Mouse (Mus musculus): ENCODE data around the gene Epha1. TPM values are rescaled to one million over a fixed set of nuclear protein-coding genes. Genes with fewer than 3 reads are reported as not detected.

The Epha1 gene
- polyA plus RNA-seq, 1 experiment from 2014 or later: 0.43 TPM

DNA sequence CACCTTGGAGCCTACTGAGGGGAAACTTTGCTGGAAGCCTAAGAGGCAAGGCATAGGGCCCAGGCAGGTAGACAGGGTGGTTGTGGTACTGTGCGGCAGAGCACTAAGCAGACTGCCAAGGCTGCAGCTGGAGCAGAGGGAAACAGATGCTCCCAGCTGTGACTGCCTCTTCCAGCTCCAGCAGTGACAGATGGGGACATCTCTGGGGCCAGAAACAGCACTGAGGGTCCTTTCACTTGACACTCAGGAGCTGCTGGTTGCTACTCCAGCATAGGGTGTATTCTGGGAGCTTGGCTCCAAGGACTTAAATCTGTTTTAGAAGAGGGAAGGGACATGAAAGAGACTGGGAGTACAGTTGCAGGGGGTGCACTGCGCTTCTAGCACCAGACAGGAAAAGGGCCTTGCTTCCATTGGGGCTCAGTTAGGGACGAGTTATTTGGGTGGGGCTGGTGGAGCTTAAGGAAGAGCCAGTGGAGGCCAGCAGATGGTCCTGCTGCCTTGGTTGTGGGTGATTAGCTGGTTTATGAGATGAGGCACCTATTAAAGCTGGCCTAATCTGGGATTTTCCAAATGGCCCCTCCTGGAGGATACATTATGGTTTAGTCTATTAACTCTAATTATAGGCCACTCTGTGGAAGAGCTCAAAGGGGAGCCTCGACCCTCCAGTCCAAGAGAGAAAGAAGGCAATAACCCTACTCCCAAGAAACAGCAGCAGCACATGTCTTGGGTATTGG is 2.3 kb downstream of the Epha1 start:
- ATAC-seq (ENCODE audit: low FRiP score) (no peak), DNase-seq (ENCODE audit: low spot score) (no peak)
- H3K4me1 ChIP-seq (replicated peaks; ENCODE audit: control insufficient read depth, insufficient read depth, low read length): peaks cover 4% of the 10 kb centered on the region; the same call in 1 of the 2 replicates
- no peak overlapping the region for H3K4me3 ChIP-seq (ENCODE audit: low read depth, low read length)
- no peaks in the 10 kb centered on the region for H3K9me3 ChIP-seq (ENCODE audit: control insufficient read depth, low read length)
- H3K4me2 ChIP-seq (replicated peaks; ENCODE audit: low read depth, low read length): no peak overlapping the region
- WGBS: 64% methylated on average over 4 of the region's 4 CpGs
- no peak overlapping the region for H3K9ac ChIP-seq (ENCODE audit: low read depth, low read length)
- H3K27me3 ChIP-seq (ENCODE audit: control insufficient read depth, insufficient read depth, low read length): no peaks in the 10 kb centered on the region; the same call in none of the 2 replicates
- H3K36me3 ChIP-seq (ENCODE audit: control insufficient read depth, insufficient read depth, low read length): no peaks in the 10 kb centered on the region
- no peak overlapping the region for H3K27ac ChIP-seq (ENCODE audit: low read depth, low read length)

DNA sequence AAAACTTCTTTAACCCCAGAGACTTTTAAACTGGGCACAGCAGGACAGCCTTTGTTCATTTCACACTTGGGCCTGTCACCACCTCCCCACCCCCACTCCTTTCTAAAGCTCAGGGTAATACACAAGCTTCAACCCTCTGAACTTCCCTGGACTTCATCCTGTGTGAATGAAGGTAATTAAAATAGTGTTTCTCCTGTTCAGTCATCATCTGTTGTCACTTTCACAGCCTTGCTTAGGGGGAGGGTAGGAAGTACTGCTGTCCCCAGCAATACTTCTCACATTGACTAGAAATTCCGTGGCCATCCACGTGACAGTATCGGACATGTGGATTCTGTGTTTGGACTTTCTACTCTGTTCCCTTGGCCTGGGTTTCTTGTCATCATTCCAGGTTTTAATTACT is 3.2 kb downstream of the Epha1 start:
- no peaks in the 10 kb centered on the region; the same call in none of the 2 replicates for H3K27me3 ChIP-seq (ENCODE audit: control insufficient read depth, insufficient read depth, low read length)
- no peak overlapping the region for H3K4me2 ChIP-seq (replicated peaks; ENCODE audit: low read depth, low read length)
- DNase-seq (ENCODE audit: low spot score): no peak
- ATAC-seq (ENCODE audit: low FRiP score): no peak
- no peak overlapping the region for H3K9ac ChIP-seq (ENCODE audit: low read depth, low read length)
- no peaks in the 10 kb centered on the region for H3K9me3 ChIP-seq (ENCODE audit: control insufficient read depth, low read length)
- H3K27ac ChIP-seq (ENCODE audit: low read depth, low read length): no peak overlapping the region
- no peaks in the 10 kb centered on the region for H3K36me3 ChIP-seq (ENCODE audit: control insufficient read depth, insufficient read depth, low read length)
- WGBS: 11% methylated on average over 3 of the region's 3 CpGs
- no peak overlapping the region for H3K4me3 ChIP-seq (ENCODE audit: low read depth, low read length)
- peaks cover 4% of the 10 kb centered on the region; the same call in 1 of the 2 replicates for H3K4me1 ChIP-seq (replicated peaks; ENCODE audit: control insufficient read depth, insufficient read depth, low read length)

DNA sequence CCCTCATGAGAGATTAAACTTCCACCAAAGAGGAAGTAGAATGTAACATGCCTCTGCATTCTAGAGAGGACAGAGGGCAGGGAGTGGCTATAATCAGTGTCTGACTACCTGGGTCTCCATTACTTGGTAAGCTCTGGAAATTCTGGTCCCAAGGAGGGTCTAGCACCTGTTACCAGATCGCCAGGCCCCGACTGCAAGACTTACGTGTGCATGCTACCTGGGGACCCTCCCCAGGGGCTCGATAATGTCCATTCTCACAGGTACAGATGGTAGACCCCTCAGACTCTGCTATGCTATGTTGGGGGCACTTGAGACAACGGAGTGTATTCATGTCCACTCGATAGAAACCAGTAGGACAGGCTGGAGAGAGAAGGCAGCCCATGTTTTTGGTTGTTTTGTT is 7.9 kb downstream of the Epha1 start:
- Histone ChIP-seq H3K4me3 (ENCODE audit: low read depth, low read length) (no peak overlapping the region), H3K9ac (ENCODE audit: low read depth, low read length) (no peak overlapping the region), H3K9me3 (ENCODE audit: control insufficient read depth, low read length) (no peaks in the 10 kb centered on the region), H3K4me2 (replicated peaks; ENCODE audit: low read depth, low read length) (no peak overlapping the region), H3K4me1 (replicated peaks; ENCODE audit: control insufficient read depth, insufficient read depth, low read length) (no peaks in the 10 kb centered on the region), H3K27ac (ENCODE audit: low read depth, low read length) (no peak overlapping the region), H3K36me3 (ENCODE audit: control insufficient read depth, insufficient read depth, low read length) (no peaks in the 10 kb centered on the region), H3K27me3 (ENCODE audit: control insufficient read depth, insufficient read depth, low read length) (no peaks in the 10 kb centered on the region)
- 91% methylated on average over 6 of the region's 6 CpGs for WGBS
- DNase-seq (ENCODE audit: low spot score): no peak
- ATAC-seq (ENCODE audit: low FRiP score): no peak

DNA sequence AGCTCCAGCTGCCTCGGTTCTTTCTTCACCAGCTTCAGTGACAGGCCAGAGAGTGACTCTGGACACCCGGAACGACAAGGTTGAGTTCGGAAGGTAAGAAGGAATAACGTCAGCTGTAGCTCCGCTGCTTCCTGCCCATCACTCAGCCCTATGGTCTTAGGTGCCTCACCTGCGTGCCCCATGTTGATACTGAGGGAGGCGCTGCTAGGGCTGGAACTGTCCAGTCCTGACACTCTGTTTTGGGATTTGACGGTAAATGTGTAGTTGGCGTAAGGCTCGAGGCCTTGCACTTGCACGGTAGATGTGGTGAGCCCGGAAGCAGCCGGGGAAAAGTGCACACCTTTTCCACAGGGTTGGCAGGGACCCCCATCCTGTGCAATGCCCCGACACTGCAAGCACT is 8.5 kb downstream of the Epha1 start:
- WGBS: 90% methylated on average over 15 of the region's 15 CpGs
- H3K9ac ChIP-seq (ENCODE audit: low read depth, low read length): no peak overlapping the region
- H3K4me3 ChIP-seq (ENCODE audit: low read depth, low read length): no peak overlapping the region
- H3K27ac ChIP-seq (ENCODE audit: low read depth, low read length): no peak overlapping the region
- ATAC-seq (ENCODE audit: low FRiP score) (no peak), DNase-seq (ENCODE audit: low spot score) (no peak)
- no peaks in the 10 kb centered on the region for H3K36me3 ChIP-seq (ENCODE audit: control insufficient read depth, insufficient read depth, low read length)
- H3K4me1 ChIP-seq (replicated peaks; ENCODE audit: control insufficient read depth, insufficient read depth, low read length): no peaks in the 10 kb centered on the region
- H3K4me2 ChIP-seq (replicated peaks; ENCODE audit: low read depth, low read length): no peak overlapping the region
- H3K27me3 ChIP-seq (ENCODE audit: control insufficient read depth, insufficient read depth, low read length): no peaks in the 10 kb centered on the region
- H3K9me3 ChIP-seq (ENCODE audit: control insufficient read depth, low read length): no peaks in the 10 kb centered on the region

DNA sequence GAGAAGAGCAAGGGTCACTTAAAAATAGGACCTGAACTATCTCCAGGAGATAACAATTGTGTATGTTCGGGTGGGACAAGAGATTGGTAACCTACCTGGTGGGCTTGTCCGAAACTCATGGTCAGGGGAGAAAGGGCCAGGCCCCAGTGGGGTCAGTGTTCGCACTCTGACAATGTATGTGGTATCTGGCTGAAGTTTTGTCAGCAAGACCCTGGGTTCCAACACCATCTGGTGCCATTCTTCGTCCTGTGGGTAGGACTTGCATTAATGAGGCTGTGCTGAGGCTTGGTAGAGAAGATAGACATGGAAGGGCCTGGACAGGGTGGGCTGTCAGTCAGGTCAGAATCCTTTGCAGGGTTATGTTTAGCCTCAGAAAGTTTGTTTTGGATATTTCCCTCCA is 9.0 kb downstream of the Epha1 start:
- Histone ChIP-seq H3K36me3 (ENCODE audit: control insufficient read depth, insufficient read depth, low read length) (no peaks in the 10 kb centered on the region), H3K4me2 (replicated peaks; ENCODE audit: low read depth, low read length) (no peak overlapping the region), H3K27me3 (ENCODE audit: control insufficient read depth, insufficient read depth, low read length) (no peaks in the 10 kb centered on the region), H3K4me1 (replicated peaks; ENCODE audit: control insufficient read depth, insufficient read depth, low read length) (no peaks in the 10 kb centered on the region), H3K4me3 (ENCODE audit: low read depth, low read length) (no peak overlapping the region), H3K9me3 (ENCODE audit: control insufficient read depth, low read length) (no peaks in the 10 kb centered on the region), H3K27ac (ENCODE audit: low read depth, low read length) (no peak overlapping the region), H3K9ac (ENCODE audit: low read depth, low read length) (no peak overlapping the region)
- DNase-seq (ENCODE audit: low spot score): no peak
- no peak for ATAC-seq (ENCODE audit: low FRiP score)
- WGBS: 77% methylated on average over 4 of the region's 4 CpGs

DNA sequence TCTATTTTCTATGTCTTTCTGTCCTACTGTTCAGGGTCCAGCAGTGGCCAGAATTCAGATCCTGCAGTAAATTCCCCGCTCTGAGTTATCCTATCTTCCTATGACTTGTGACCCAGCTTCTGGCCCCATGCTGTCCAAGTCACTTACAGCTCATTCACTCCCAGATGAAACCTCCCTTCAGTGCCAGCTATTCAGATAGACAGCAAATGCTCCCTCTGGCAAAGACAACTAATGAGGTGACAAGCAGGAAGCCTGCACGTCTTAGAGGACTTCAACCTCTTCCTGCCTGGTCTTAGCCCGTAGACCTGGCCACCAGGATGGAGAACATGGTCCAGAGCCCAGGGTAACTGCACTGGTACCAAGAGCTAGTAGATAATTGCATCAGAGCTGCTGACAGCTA is 10.1 kb downstream of the Epha1 start:
- H3K36me3 ChIP-seq (ENCODE audit: control insufficient read depth, insufficient read depth, low read length): 0 out of 2 replicates have a peak, but pooled peaks cover 1% of the 10 kb centered on the region
- H3K4me3 ChIP-seq (ENCODE audit: low read depth, low read length): no peak overlapping the region
- DNase-seq (ENCODE audit: low spot score): no peak
- ATAC-seq (ENCODE audit: low FRiP score): no peak
- H3K9me3 ChIP-seq (ENCODE audit: control insufficient read depth, low read length): no peaks in the 10 kb centered on the region
- no peak overlapping the region for H3K4me2 ChIP-seq (replicated peaks; ENCODE audit: low read depth, low read length)
- H3K27me3 ChIP-seq (ENCODE audit: control insufficient read depth, insufficient read depth, low read length): no peaks in the 10 kb centered on the region
- H3K4me1 ChIP-seq (replicated peaks; ENCODE audit: control insufficient read depth, insufficient read depth, low read length): no peaks in the 10 kb centered on the region
- H3K27ac ChIP-seq (ENCODE audit: low read depth, low read length): no peak overlapping the region
- H3K9ac ChIP-seq (ENCODE audit: low read depth, low read length): no peak overlapping the region
- WGBS: 67% methylated on average over 3 of the region's 3 CpGs

DNA sequence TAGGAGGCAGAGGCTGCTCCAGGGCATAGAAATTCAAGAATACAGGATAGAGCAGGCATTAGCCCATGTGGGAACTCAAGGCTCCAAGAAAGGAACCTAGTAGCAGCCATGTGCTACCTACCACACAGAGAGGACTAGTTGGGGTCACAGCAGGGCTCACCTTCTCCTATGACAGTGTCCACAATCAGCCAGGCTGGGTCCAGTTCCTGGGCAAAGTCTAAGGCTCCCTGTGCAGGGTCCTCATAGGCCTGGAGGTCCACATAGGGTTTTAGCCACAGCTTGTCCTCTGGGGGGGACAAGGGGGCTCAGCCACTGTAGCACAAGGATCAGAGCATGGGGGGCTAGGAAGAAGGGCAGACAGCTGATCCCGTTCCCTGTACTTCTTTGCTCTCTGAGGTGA is 10.6 kb downstream of the Epha1 start:
- Histone ChIP-seq H3K4me1 (replicated peaks; ENCODE audit: control insufficient read depth, insufficient read depth, low read length) (no peaks in the 10 kb centered on the region), H3K36me3 (ENCODE audit: control insufficient read depth, insufficient read depth, low read length) (0 out of 2 replicates have a peak, but pooled peaks cover 5% of the 10 kb centered on the region), H3K27ac (ENCODE audit: low read depth, low read length) (no peak overlapping the region), H3K4me2 (replicated peaks; ENCODE audit: low read depth, low read length) (no peak overlapping the region), H3K4me3 (ENCODE audit: low read depth, low read length) (no peak overlapping the region), H3K27me3 (ENCODE audit: control insufficient read depth, insufficient read depth, low read length) (no peaks in the 10 kb centered on the region), H3K9me3 (ENCODE audit: control insufficient read depth, low read length) (no peaks in the 10 kb centered on the region), H3K9ac (ENCODE audit: low read depth, low read length) (no peak overlapping the region)
- 100% methylated on average over 1 of the region's 1 CpGs for WGBS
- DNase-seq (ENCODE audit: low spot score) (no peak), ATAC-seq (ENCODE audit: low FRiP score) (no peak)

DNA sequence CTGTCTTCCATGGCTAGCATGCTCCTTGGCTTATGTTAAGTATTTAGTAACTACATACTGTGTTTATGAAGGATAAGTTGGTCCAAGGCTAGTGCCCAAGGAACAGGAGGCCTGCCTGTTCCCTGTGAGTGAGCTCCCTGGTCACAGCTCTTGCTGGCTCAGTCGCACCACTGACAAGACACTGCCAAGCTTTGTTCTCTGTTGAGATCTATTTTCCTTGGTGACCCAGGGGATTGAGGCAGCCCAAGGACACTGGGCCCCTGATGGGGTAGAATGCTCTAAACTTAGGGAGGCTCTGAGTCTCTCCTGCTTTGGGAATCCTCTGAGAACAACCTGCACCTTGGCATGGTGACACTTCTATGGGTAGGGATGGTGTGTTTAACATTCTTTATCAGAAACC is 11.0 kb downstream of the Epha1 start:
- H3K4me3 ChIP-seq (ENCODE audit: low read depth, low read length): no peak overlapping the region
- no peaks in the 10 kb centered on the region for H3K27me3 ChIP-seq (ENCODE audit: control insufficient read depth, insufficient read depth, low read length)
- H3K4me2 ChIP-seq (replicated peaks; ENCODE audit: low read depth, low read length): no peak overlapping the region
- no peaks in the 10 kb centered on the region for H3K9me3 ChIP-seq (ENCODE audit: control insufficient read depth, low read length)
- no peak for ATAC-seq (ENCODE audit: low FRiP score)
- no peak overlapping the region for H3K9ac ChIP-seq (ENCODE audit: low read depth, low read length)
- no peaks in the 10 kb centered on the region for H3K4me1 ChIP-seq (replicated peaks; ENCODE audit: control insufficient read depth, insufficient read depth, low read length)
- no peak overlapping the region for H3K27ac ChIP-seq (ENCODE audit: low read depth, low read length)
- DNase-seq (ENCODE audit: low spot score): no peak
- 58% methylated on average over 1 of the region's 1 CpGs for WGBS
- 0 out of 2 replicates have a peak, but pooled peaks cover 7% of the 10 kb centered on the region for H3K36me3 ChIP-seq (ENCODE audit: control insufficient read depth, insufficient read depth, low read length)
